ENCODE assay signal across 9 mouse cellular contexts in genomic region chr2:112481564-112481963, GRCm38 (mm10). TPM values are rescaled to one million over a fixed set of nuclear protein-coding genes. Genes with fewer than 3 reads are reported as not detected.
DNase-seq lines count a peak whose midpoint lies in the region; ATAC-seq and TF ChIP-seq lines count a peak whose summit lies in the region.
"Had no signal": no experiment of that assay in that cellular context is flagged by ENCODE, and none has a peak within 500 bp of the region (broad histone marks: within the 10 kb centered on the region; RNA-seq: fewer than 3 reads in every experiment).

No protein-coding gene starts in this region.

- no peaks in the 10 kb centered on the region for H3K9me3 ChIP-seq in hindbrain, embryonic 14.5 days (ENCODE audit: control insufficient read depth, low read length)
- H3K9me3 ChIP-seq: embryonic facial prominence, embryonic 12.5 days had no signal

- WGBS in hindbrain, embryonic 14.5 days: 0% methylated on average over 2 of the region's 2 CpGs
- 0% methylated on average over 2 of the region's 2 CpGs for WGBS in small intestine, adult 2 months

- no peak for DNase-seq in left cerebral cortex, adult 2 months (ENCODE audit: extremely low spot score in 1 of 2, low spot score in 2 of 2)
- DNase-seq in left cerebral cortex, postnatal 10 days (ENCODE audit: extremely low spot score in 1 of 2, low spot score in 2 of 2): no peak
- peak; percentile 47 for DNase-seq in c-Kit-positive CD71-negative TER-119-negative erythroid progenitor cells, embryonic 14.5 days (ENCODE audit: low read depth)
- DNase-seq in hindbrain, embryonic 14.5 days (ENCODE audit: low spot score): peak; percentile 73
- peak; percentile 61 for DNase-seq in lung, postnatal 10 days
- no peak for DNase-seq in layer of hippocampus, adult 9-11 months
- DNase-seq in thymus, postnatal 25 days: no peak

- no peak overlapping the region for H3K9ac ChIP-seq in hindbrain, embryonic 14.5 days
- H3K9ac ChIP-seq: embryonic facial prominence, embryonic 12.5 days had no signal

- H3K27me3 ChIP-seq in hindbrain, embryonic 14.5 days (ENCODE audit: control insufficient read depth, insufficient read depth, low read length): no peaks in the 10 kb centered on the region
- H3K27me3 ChIP-seq in small intestine, adult 2 months (ENCODE audit: control insufficient read depth, insufficient read depth, low read length): no peaks in the 10 kb centered on the region
- H3K27me3 ChIP-seq: embryonic facial prominence, embryonic 12.5 days had no signal

- no peak overlapping the region for H3K4me2 ChIP-seq in hindbrain, embryonic 14.5 days (replicated peaks)
- H3K4me2 ChIP-seq: embryonic facial prominence, embryonic 12.5 days had no signal

- no peak overlapping the region; the same call in 1 of the 2 replicates for H3K27ac ChIP-seq in left cerebral cortex, adult 2 months
- H3K27ac ChIP-seq in hindbrain, embryonic 14.5 days: no peak overlapping the region
- no peak overlapping the region for H3K27ac ChIP-seq in small intestine, adult 2 months (ENCODE audit: insufficient read depth, low read depth, low read length)
- H3K27ac ChIP-seq: embryonic facial prominence, embryonic 12.5 days had no signal

- intact Hi-C loops in left cerebral cortex, adult 2 months (cut with DNase I): loop anchor here (1.0 to 5.0 kb wide), 5 partner anchors 34 to 284 kb away; partner anchors contain the start of genes Gm21985, Katnbl1 and Slc12a6
- intact Hi-C loops in left cerebral cortex, postnatal 10 days (cut with DNase I): loop anchor here (10.0 kb wide), 1 partner anchor 217 kb away; the partner anchor contains the start of genes Gm21985, Nop10 and Slc12a6

- no peak for TF ChIP-seq POLR2A in small intestine, adult 2 months (IDR thresholded peaks at IDR 0.05; ENCODE audit: low read depth, low read length)

- H3K4me3 ChIP-seq in left cerebral cortex, adult 2 months: no peak overlapping the region
- no peak overlapping the region for H3K4me3 ChIP-seq in hindbrain, embryonic 14.5 days (replicated peaks; ENCODE audit: low read length)
- H3K4me3 ChIP-seq in small intestine, adult 2 months (ENCODE audit: low read depth, low read length): no peak overlapping the region
- H3K4me3 ChIP-seq: embryonic facial prominence, embryonic 12.5 days had no signal

- peak; percentile 37; the same call in 1 of the 2 replicates for ATAC-seq in hindbrain, embryonic 14.5 days (ENCODE audit: low FRiP score)

- TF ChIP-seq CTCF in left cerebral cortex, adult 2 months (IDR thresholded peaks at IDR 0.05): peak; percentile 48
- peak; percentile 30; the same call in 1 of the 2 replicates for TF ChIP-seq CTCF in small intestine, adult 2 months (IDR thresholded peaks at IDR 0.05; ENCODE audit: extremely low read depth, insufficient read length, insufficient replicate concordance, low read depth, low read length)

- no peaks in the 10 kb centered on the region for H3K4me1 ChIP-seq in hindbrain, embryonic 14.5 days (replicated peaks; ENCODE audit: control insufficient read depth, insufficient read depth, low read length)
- H3K4me1 ChIP-seq in small intestine, adult 2 months (ENCODE audit: control insufficient read depth, insufficient read depth, insufficient read length, low read length): no peaks in the 10 kb centered on the region
- H3K4me1 ChIP-seq: embryonic facial prominence, embryonic 12.5 days had no signal

- H3K36me3 ChIP-seq in hindbrain, embryonic 14.5 days (replicated peaks; ENCODE audit: control insufficient read depth, insufficient read depth): no peaks in the 10 kb centered on the region
- no peaks in the 10 kb centered on the region for H3K36me3 ChIP-seq in small intestine, adult 2 months (ENCODE audit: control insufficient read depth, insufficient read depth, low read length)
- H3K36me3 ChIP-seq: embryonic facial prominence, embryonic 12.5 days had no signal

RNA-seq across cellular contexts. Expression of gene Chrm5, which starts 1.0 kb away (rescaled TPM):
- 1 to 10 TPM; 1.7 to 2.5 TPM for total RNA-seq in left cerebral cortex, adult 2 months (2021)
- 1 to 10 TPM; 1.8 to 3.1 TPM for total RNA-seq in left cerebral cortex, postnatal 10 days (2021)
- polyA plus RNA-seq in hindbrain, embryonic 14.5 days (2014; fragmentation: Nextera tagmentation; extraction: Ambion mirVana): 1.2 and 1.3 TPM in 2 replicates
- polyA plus RNA-seq in small intestine, adult 2 months (2012; rRNA removed): not detected in 2 replicates
- polyA plus RNA-seq: embryonic facial prominence, embryonic 12.5 days had no signal

RNA-seq across cellular contexts. Expression of gene Aven, which starts 11.2 kb away (rescaled TPM):
- 10 to 100 TPM in 1 of 2 experiments, 1 to 10 TPM in 1; 9.8 to 11.2 TPM for total RNA-seq in left cerebral cortex, adult 2 months (2021)
- 10 to 100 TPM in 1 of 2 experiments, 1 to 10 TPM in 1; 9.6 to 11.4 TPM for total RNA-seq in left cerebral cortex, postnatal 10 days (2021)
- polyA plus RNA-seq in hindbrain, embryonic 14.5 days (2014; fragmentation: Nextera tagmentation; extraction: Ambion mirVana): 3.9 and 6.2 TPM in 2 replicates
- 1.5 and 2.2 TPM in 2 replicates for polyA plus RNA-seq in small intestine, adult 2 months (2012; rRNA removed)

RNA-seq across cellular contexts. Expression of gene Emc7, which starts 26.8 kb away (rescaled TPM):
- total RNA-seq in left cerebral cortex, adult 2 months (2021): 10 to 100 TPM; 47.1 to 52.2 TPM
- total RNA-seq in left cerebral cortex, postnatal 10 days (2021): 10 to 100 TPM; 37.5 to 38.2 TPM
- 24.0 and 24.6 TPM in 2 replicates for polyA plus RNA-seq in hindbrain, embryonic 14.5 days (2014; fragmentation: Nextera tagmentation; extraction: Ambion mirVana)
- polyA plus RNA-seq in small intestine, adult 2 months (2012; rRNA removed): 2.0 and 2.7 TPM in 2 replicates

Comparison
In these comparisons a context has a peak if more than half of its experiments do, and no peak if none do; other contexts are left out.
1. DNase-seq: peak in c-Kit-positive CD71-negative TER-119-negative erythroid progenitor cells, embryonic 14.5 days (single experiment), hindbrain, embryonic 14.5 days (single experiment) and lung, postnatal 10 days (single experiment); none in left cerebral cortex, adult 2 months (0 of 2), left cerebral cortex, postnatal 10 days (0 of 2), layer of hippocampus, adult 9-11 months (single experiment) and thymus, postnatal 25 days (single experiment).